Mouse (Mus musculus) liver, adult 2 months (tissue): Measurements from ENCODE around the gene Suox. TPM values are rescaled to one million over a fixed set of nuclear protein-coding genes. Genes with fewer than 3 reads are reported as not detected.

Source experiments
- DNase-seq: peaks from one replicate; pipeline ENCODE4 v3.0.0-alpha.2; 2011; ENCODE audit warnings: low read depth, low spot score; ENCODE audit errors: extremely low read depth
- H3K27ac ChIP-seq: fragments of 200-500 bp; replicated peaks from 2 replicates; pipeline ENCODE4 v1.5.1; 2012; ENCODE audit warnings: low read depth, mild to moderate bottlenecking, control low read depth, inconsistent platforms, low read length; ENCODE audit not compliant: insufficient read depth
- H3K27me3 ChIP-seq: fragments of 200-500 bp; 2 replicates; pipeline ENCODE4 v1.6.1; 2012; ENCODE audit warnings: mild to moderate bottlenecking, moderate library complexity, low read length, inconsistent platforms; ENCODE audit not compliant: control insufficient read depth, insufficient read depth
- H3K36me3 ChIP-seq: fragments of 200-500 bp; 2 replicates; pipeline ENCODE4 v1.6.1; 2012; ENCODE audit warnings: low read length, inconsistent platforms; ENCODE audit not compliant: control insufficient read depth, insufficient read depth
- H3K4me1 ChIP-seq: fragments of 200-500 bp; 2 replicates; pipeline ENCODE4 v1.6.1; 2011; ENCODE audit warnings: low read length; ENCODE audit not compliant: control insufficient read depth, insufficient read depth
- H3K4me3 ChIP-seq: fragments of 200-500 bp; 2 replicates; pipeline ENCODE4 v1.5.1; 2011; ENCODE audit warnings: low read depth, mild to moderate bottlenecking, control low read depth, low read length, moderate library complexity; ENCODE audit not compliant: insufficient read depth
- H3K79me2 ChIP-seq: fragments of 200-500 bp; 2 replicates; pipeline ENCODE4 v1.6.1; 2012; ENCODE audit warnings: inconsistent platforms, mild to moderate bottlenecking, low read length, moderate library complexity; ENCODE audit not compliant: control insufficient read depth, insufficient read depth
- H3K9ac ChIP-seq: fragments of 200-500 bp; 2 replicates; pipeline ENCODE4 v1.6.1; 2012; ENCODE audit warnings: low read depth, mild to moderate bottlenecking, control low read depth, inconsistent platforms, low read length
- CTCF ChIP-seq: fragments of 200-500 bp; IDR thresholded peaks from 2 replicates; pipeline ENCODE4 v1.5.1; 2011; ENCODE audit warnings: low read depth, low read length, control low read depth
- POLR2A ChIP-seq: fragments of 200-500 bp; IDR thresholded peaks from 2 replicates; pipeline ENCODE4 v1.6.1; 2011; ENCODE audit warnings: low read length, control low read depth; ENCODE audit not compliant: insufficient read depth; ENCODE audit errors: extremely low read depth
- WGBS: fragments of 180-500 bp; shearing (Covaris S2); methylation state at CpG from one replicate; pipeline ENCODE4 v1.1.7; 2018; 5-methylcytosine and 5-hydroxymethylcytosine counted together
- polyA plus RNA-seq: library from polyadenylated mRNA; depleted of rRNA; stranded (reverse); fragments of >200 nt; gene quantifications from 2 replicates; pipeline ENCODE4 v1.2.3, GENCODE M21; 2012
- total RNA-seq: library from RNA; depleted of rRNA; stranded (reverse); fragments of >200 nt; gene quantifications from 2 replicates; pipeline ENCODE4 v1.2.3, GENCODE M21; 2014

Suox gene
- total and polyA plus RNA-seq, 2 experiments = 103 to 145 TPM

DNA sequence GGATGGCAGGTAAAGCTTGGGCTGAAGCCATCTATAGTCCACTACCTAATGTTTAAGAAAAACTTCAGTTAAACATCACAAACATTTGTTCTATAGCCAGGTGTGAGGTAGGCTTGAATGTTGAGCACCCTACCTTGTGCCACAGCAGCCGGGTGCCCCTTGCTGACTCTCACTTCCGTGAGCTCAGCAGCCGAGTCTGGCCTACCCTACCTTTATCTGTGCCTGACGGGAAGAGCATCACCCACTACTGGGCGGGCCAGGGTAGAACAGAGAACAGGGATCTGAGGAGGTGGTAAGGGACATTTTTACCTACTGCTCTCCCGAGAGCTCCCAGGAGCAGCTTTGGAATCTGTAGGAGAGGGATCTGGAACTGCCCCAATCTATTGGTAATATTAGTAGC lies 31.1 kb downstream of the Suox start:
- 94% methylated on average over 6 of the region's 6 CpGs for WGBS
- Histone ChIP-seq H3K36me3 (no peaks in the 10 kb centered on the region; the same call in 1 of the 2 replicates), H3K4me3 (no peak overlapping the region), H3K9ac (no peak overlapping the region), H3K4me1 (peaks cover 12% of the 10 kb centered on the region), H3K79me2 (no peaks in the 10 kb centered on the region; the same call in 1 of the 2 replicates), H3K27me3 (no peaks in the 10 kb centered on the region), H3K27ac (no peak overlapping the region)
- DNase-seq = no peak
- TF ChIP-seq CTCF = no peak
- no peak for TF ChIP-seq POLR2A

DNA sequence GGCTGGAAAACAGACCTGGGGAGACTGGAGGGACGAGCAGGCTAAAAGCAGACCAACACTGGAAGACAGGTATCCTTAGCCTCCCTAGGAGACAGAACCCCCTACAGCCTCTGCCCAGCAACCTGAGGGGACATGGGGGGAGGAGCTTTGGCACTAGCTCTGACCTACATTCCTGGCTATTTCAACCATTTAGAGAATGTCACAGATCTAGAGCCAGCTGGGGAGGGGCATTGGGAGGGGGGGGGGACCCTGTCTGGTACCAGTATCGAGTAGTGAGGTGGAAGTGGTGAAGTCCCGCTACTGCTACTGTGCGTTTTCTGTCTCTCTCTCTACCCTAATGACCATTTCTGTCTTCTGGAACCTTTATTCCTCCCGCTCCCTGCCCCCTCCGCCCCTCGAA lies 32.0 kb downstream of the Suox start:
- 81% methylated on average over 7 of the region's 7 CpGs for WGBS
- Histone ChIP-seq H3K9ac (no peak overlapping the region), H3K4me3 (no peak overlapping the region), H3K36me3 (no peaks in the 10 kb centered on the region; the same call in 1 of the 2 replicates), H3K27ac (no peak overlapping the region), H3K4me1 (peaks cover 10% of the 10 kb centered on the region), H3K27me3 (no peaks in the 10 kb centered on the region), H3K79me2 (no peaks in the 10 kb centered on the region; the same call in 1 of the 2 replicates)
- TF ChIP-seq CTCF = no peak
- no peak for TF ChIP-seq POLR2A
- no peak for DNase-seq

GRCm38 (mm10) chr10:128640891-128641290 lies 33.0 kb downstream of the Suox start:
- Histone ChIP-seq H3K79me2 (no peaks in the 10 kb centered on the region; the same call in 1 of the 2 replicates), H3K4me3 (no peak overlapping the region), H3K36me3 (no peaks in the 10 kb centered on the region; the same call in 1 of the 2 replicates), H3K27me3 (no peaks in the 10 kb centered on the region), H3K4me1 (peaks cover 2% of the 10 kb centered on the region; the same call in 1 of the 2 replicates), H3K27ac (no peak overlapping the region), H3K9ac (no peak overlapping the region)
- DNase-seq = no peak
- WGBS = 95% methylated on average over 15 of the region's 15 CpGs
- no peak for TF ChIP-seq CTCF
- no peak for TF ChIP-seq POLR2A

DNA sequence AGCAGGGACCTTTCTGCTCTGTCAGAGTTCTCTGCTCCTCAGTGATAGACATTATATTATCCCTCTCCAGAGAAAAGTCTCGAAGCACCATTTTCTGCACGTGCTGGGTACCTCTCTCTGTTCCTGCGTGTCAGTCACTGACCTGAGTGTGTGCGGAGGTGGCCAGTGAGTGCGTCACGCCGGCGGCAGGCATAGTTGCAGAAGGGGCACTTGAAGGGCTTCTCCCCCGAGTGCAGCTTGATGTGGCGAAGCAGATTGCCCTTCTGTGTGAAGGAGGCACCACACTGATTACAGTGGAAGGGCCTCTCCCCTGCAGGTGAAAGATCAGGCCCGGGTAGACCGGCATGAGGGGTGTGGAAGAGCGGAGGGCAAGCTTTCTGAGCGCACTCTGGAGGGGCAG lies 33.9 kb downstream of the Suox start:
- Histone ChIP-seq H3K79me2 (no peaks in the 10 kb centered on the region), H3K4me3 (no peak overlapping the region), H3K27ac (no peak overlapping the region), H3K9ac (no peak overlapping the region), H3K27me3 (no peaks in the 10 kb centered on the region), H3K36me3 (no peaks in the 10 kb centered on the region; the same call in 1 of the 2 replicates), H3K4me1 (peaks cover 5% of the 10 kb centered on the region)
- 95% methylated on average over 14 of the region's 14 CpGs for WGBS
- no peak for TF ChIP-seq CTCF
- TF ChIP-seq POLR2A = no peak
- no peak for DNase-seq

DNA sequence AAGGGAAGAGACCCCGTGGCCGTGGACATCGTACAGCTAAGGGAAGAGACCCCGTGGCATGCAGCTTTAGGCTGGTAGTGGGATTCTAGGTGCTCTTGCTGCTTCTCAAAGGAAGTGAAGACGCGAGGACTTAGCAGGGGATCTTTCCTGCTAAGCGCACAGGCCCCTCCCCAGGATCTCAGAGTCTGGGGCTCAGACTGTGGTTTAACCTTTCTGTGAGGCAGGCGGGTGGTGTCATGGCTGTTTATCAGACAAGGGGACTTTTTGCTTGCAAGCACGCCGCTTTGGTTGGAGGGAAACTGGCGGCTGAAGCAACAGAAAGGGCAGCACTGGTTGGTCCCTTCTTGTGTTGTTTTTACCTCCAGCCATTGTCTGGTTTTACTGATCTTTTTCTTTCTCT lies 36.9 kb downstream of the Suox start:
- WGBS = 66% methylated on average over 11 of the region's 11 CpGs
- no peak for DNase-seq
- no peak overlapping the region for H3K4me3 ChIP-seq

DNA sequence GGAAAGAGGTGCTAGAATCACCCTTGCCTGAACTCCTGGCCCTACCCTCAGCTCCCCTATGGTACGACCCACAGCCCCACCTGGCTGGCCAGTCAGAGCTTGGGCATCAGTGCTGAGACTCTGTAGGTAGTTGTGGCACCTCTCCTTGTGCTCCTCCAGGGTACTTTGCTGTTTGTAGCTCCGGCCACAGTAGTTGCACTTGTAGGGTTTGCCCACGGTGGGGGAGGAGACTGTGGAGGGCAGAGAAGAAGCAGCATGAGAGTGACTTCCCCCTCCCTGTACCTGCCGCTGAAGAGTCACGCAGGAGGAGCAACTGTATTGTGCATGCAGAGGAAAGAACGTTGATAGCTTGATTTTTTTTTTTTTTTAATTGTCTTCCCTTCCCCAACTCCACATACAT lies 37.3 kb downstream of the Suox start:
- TF ChIP-seq POLR2A (no peak), CTCF (no peak)
- H3K4me3 ChIP-seq = no peak overlapping the region
- no peak for DNase-seq
- peaks cover 5% of the 10 kb centered on the region for H3K4me1 ChIP-seq
- 66% methylated on average over 6 of the region's 6 CpGs for WGBS
- no peaks in the 10 kb centered on the region for H3K79me2 ChIP-seq
- H3K9ac ChIP-seq = no peak overlapping the region
- H3K27me3 ChIP-seq = no peaks in the 10 kb centered on the region
- H3K27ac ChIP-seq = no peak overlapping the region
- no peaks in the 10 kb centered on the region; the same call in 1 of the 2 replicates for H3K36me3 ChIP-seq

More for the DNA sequence above, 36.9 kb downstream of the Suox start:
- no peak overlapping the region for H3K9ac ChIP-seq
- no peaks in the 10 kb centered on the region for H3K79me2 ChIP-seq
- no peak for TF ChIP-seq POLR2A
- TF ChIP-seq CTCF = no peak
- H3K4me1 ChIP-seq = peaks cover 5% of the 10 kb centered on the region
- H3K36me3 ChIP-seq = no peaks in the 10 kb centered on the region; the same call in 1 of the 2 replicates
- no peak overlapping the region for H3K27ac ChIP-seq
- H3K27me3 ChIP-seq = no peaks in the 10 kb centered on the region
